Mouse (Mus musculus) cerebellum, adult 2 months (tissue): ENCODE measurements at regions not wholly inside any gene's neighbourhood (a gene's known extent, or its start where the extent isn't known, plus 50 kb on each side); places are given as distances from the start of the nearest gene placed in this dataset.

Source experiments
- CTCF ChIP-seq: fragments of 200-500 bp; IDR thresholded peaks from 2 replicates; pipeline ENCODE4 v1.5.1; 2011; ENCODE audit warnings: low read depth, mild to moderate bottlenecking, control low read depth, low read length, moderate library complexity, borderline replicate concordance; ENCODE audit not compliant: insufficient read depth
- POLR2A ChIP-seq: fragments of 200-500 bp; IDR thresholded peaks from 2 replicates; pipeline ENCODE4 v1.6.1; 2011; ENCODE audit warnings: low read length, control low read depth, borderline replicate concordance; ENCODE audit not compliant: insufficient read depth

- TF ChIP-seq CTCF: no peak
- TF ChIP-seq POLR2A: no peak
Measured at GRCm38 (mm10) chr14:76664586-76665508, 108.2 kb upstream of the Serp2 start.
